Mouse (Mus musculus): Measurements from ENCODE around the gene Gm20441.

DNA sequence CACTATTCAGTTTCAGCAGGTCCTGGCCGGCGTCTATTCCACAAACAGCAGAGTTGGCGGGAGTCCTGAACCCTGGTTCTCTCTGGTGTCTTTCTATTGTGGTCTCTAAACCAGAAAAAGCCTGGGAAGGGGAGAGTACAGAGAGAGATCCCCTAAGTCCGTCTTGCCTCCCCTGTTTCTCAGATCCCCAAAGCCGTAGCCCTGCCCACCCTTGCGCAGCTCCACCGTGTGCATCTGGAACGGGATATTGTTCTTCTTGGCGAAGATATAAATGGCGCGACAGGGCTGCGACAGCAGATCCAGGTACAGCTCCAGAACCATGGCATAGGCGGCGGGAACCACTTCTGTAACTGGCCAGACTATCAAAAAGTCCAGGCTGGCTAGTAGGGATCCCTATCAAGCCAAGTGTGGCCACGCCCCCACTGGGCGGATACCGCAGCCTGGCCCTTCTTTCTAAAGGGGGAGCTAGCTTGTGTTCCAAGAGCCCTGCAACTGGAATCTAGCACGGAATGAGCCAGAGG lies 17.5 kb upstream of the Gm20441 start, which contains the start of gene Gstt1:
- TF ChIP-seq CTCF (conservative IDR thresholded peaks at IDR 0.05; ENCODE audit: low read length) (no peak), POU5F1 (IDR thresholded peaks at IDR 0.05; ENCODE audit: borderline replicate concordance, low read length) (no peak)
